Mouse (Mus musculus): ENCODE results near the gene Trim30c.
"Not testable (repeated sequence)": the region's sequence is repeated elsewhere in the genome, so short reads cannot be mapped to it uniquely, and the experiment has no call there.

DNA sequence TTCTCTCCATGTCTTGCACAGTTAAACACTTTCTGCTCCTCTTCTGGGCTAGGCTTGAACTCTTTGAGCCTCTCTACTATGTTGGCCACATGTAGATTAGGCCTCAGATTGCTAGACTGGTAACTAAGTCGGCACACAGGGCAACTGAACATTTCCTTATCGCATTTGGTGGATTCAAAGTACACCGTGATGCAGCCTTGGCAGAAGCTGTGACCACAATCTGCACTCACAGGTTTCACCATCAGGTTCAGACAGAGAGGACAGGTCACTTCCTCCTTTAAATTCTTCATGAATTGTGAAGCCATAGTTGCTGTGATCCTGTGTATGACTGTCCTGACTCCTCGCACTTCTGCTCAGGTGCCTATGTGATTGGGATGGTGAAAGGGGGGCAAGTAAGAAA lies 52.6 kb downstream of the Trim30c start:
- not testable (repeated sequence) for TF ChIP-seq CTCF (IDR thresholded peaks at IDR 0.05 in 2 of 3, conservative IDR thresholded peaks at IDR 0.05 in 1 of 3; ENCODE audit: control insufficient read depth in 1 of 3, insufficient read depth in 1 of 3, low read depth in 2 of 3, low read length in 3 of 3, poor library complexity in 1 of 3, severe bottlenecking in 1 of 3); ZKSCAN1 (IDR thresholded peaks at IDR 0.05; ENCODE audit: low read depth, low read length); MEF2A (IDR thresholded peaks at IDR 0.05; ENCODE audit: extremely low read depth, insufficient replicate concordance, low read depth, low read length, poor library complexity, severe bottlenecking); POLR2A (IDR thresholded peaks at IDR 0.05; ENCODE audit: control insufficient read depth in 1 of 2, insufficient read depth in 1 of 2, low read depth in 1 of 2, low read length in 2 of 2, poor library complexity in 1 of 2); USF1 (IDR thresholded peaks at IDR 0.05; ENCODE audit: low read depth, low read length); MAX (IDR thresholded peaks at IDR 0.05; ENCODE audit: low read length); MAFK (IDR thresholded peaks at IDR 0.05; ENCODE audit: borderline replicate concordance, low read depth, low read length); JUND (IDR thresholded peaks at IDR 0.05; ENCODE audit: low read depth, low read length); CHD1 (IDR thresholded peaks at IDR 0.05; ENCODE audit: low read depth, low read length)
- TF ChIP-seq EP300 (IDR thresholded peaks at IDR 0.05; ENCODE audit: low read depth in 1 of 2, low read length in 2 of 2) (peak; percentile 17 to 55; a peak in 1 of 4 replicates), GATA1 (IDR thresholded peaks at IDR 0.05; ENCODE audit: low read depth, low read length) (0 out of 2 replicates have a peak, but pooled peaks have one; percentile 21)
